Mouse (Mus musculus) large intestine, adult 2 months (tissue): Measurements from ENCODE around the gene Mylk4. TPM values are rescaled to one million over a fixed set of nuclear protein-coding genes. Genes with fewer than 3 reads are reported as not detected.

Source experiments
- DNase-seq: peaks from one replicate; pipeline ENCODE4 v3.0.0-alpha.2; 2012; ENCODE audit warnings: low read depth, low spot score
- WGBS: fragments of 180-500 bp; shearing (Covaris S2); methylation state at CpG from one replicate; pipeline ENCODE4 v1.1.7; 2018; 5-methylcytosine and 5-hydroxymethylcytosine counted together
- polyA plus RNA-seq: library from polyadenylated mRNA; depleted of rRNA; stranded (reverse); fragments of >200 nt; gene quantifications from 2 replicates; pipeline ENCODE4 v1.2.3, GENCODE M21; 2012

Mylk4 gene
- polyA plus RNA-seq, 1 experiment, result 0.02 TPM

GRCm38 (mm10) chr13:32800859-32801258, 17.1 kb upstream of the Mylk4 start:
- DNase-seq, result no peak

DNA sequence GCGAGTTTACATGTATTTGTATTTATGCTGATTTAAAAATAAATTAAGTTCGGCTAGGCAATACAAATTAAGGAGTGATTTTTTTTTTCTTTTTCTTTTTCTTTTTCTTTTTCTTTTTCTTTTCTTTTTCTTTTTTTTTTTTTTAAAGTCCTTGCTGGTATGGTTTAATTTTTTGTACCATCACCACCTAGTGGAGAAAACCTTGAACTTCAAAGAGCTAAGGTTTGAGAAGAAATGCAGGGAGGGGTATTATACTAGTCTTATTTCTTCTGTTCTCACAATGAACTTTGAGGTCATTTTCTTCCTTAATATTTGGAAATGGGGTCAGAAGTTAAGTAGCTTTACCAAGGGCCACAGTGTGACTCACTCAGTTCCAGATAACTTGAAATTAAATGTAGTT, 15.4 kb upstream of the Mylk4 start:
- WGBS, result 74% methylated on average over 2 of the region's 2 CpGs
- DNase-seq, result no peak

GRCm38 (mm10) chr13:32797085-32797484, 13.3 kb upstream of the Mylk4 start:
- no peak for DNase-seq
- WGBS, result 49% methylated on average over 1 of the region's 1 CpGs

DNA sequence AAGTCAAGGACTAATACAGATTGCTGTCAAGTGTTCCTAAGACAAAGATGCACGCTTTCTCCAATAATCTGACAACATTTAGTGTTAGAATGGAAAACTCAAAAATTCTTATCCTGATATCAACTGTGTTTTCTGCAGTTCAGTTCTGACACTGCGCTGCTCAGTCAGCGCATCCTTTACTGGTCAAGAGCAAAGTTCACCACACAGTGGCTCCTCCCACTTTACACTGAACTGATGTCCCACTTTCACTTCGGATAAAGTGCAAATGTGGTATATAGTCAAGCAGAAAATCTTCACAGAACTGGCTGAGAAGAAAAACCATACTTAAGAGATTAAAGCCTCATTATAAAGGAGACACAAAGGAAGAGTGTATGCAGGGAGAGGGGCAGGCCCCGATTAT, 11.4 kb upstream of the Mylk4 start:
- 59% methylated on average over 5 of the region's 5 CpGs for WGBS
- no peak for DNase-seq

DNA sequence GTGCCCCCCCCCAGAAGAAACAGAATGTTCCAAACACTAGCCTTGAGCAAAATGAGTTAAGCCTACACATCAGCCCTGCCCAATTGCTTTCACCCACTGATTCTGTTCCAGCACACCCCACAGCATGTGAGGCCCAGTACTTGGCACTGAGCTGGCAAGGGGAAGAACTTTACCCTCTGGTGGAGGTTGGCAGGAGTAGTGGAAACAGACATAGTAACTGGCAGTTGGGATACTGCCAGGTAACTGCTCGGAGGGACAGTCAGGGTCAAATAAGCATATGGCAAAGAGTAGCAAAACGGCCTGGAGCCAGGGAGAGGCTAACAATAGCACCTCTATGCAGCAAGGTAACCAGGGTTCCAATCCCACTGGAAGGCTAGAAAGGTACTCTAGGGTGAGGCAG, 10.9 kb upstream of the Mylk4 start:
- peak; percentile 53 for DNase-seq
- 19% methylated on average over 2 of the region's 2 CpGs for WGBS

- WGBS, result 80% methylated on average over 4 of the region's 4 CpGs
- no peak for DNase-seq
Observed at GRCm38 (mm10) chr13:32789781-32790180, 6.0 kb upstream of the Mylk4 start.

GRCm38 (mm10) chr13:32787584-32787983, 3.8 kb upstream of the Mylk4 start:
- WGBS, result 69% methylated on average over 2 of the region's 2 CpGs

DNA sequence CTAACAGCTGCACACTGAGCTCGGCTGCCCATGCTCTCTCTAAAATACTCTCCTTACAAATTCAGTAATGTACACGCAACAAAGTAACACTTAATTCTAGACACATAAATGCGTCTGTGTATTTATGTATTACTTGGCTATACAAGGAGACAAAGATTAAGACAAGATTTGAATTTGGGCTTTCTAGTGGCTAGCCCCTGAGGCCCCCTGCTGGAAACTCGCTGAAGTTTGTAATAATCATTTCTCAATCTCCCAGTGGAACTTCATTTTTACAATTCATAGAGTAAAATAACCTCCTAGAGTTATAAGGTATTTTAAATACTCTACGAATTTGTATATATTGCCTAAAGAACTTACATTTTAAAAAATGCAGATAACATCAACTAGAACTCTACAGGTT, 699 bp downstream of the Mylk4 start:
- WGBS, result 52% methylated on average over 5 of the region's 5 CpGs

More at GRCm38 (mm10) chr13:32787584-32787983, 3.8 kb upstream of the Mylk4 start:
- DNase-seq, result no peak

GRCm38 (mm10) chr13:32778861-32779260, 4.9 kb downstream of the Mylk4 start:
- no peak for DNase-seq
- 71% methylated on average over 3 of the region's 3 CpGs for WGBS

More for the DNA sequence above, 699 bp downstream of the Mylk4 start:
- DNase-seq, result no peak

DNA sequence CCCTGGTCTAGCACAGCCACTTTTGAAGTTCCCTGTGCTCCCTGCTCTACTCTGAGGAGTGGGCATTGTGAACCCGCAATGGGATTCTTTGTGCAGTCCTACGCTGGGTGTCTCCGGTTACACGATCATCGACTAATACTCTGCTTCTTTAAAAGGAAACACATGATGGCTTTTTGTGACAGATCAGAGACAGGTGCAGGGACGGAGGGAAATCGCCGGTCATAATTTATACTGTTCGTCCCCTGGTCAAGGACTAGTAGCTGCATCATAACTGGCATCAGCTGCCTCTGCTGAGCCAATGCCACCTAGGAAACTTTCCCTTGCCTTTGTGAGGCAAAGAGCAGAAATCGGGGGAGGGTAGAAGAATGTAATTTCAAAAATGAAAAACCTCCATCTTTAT, 7.4 kb downstream of the Mylk4 start:
- WGBS, result 86% methylated on average over 10 of the region's 10 CpGs
- DNase-seq, result no peak

DNA sequence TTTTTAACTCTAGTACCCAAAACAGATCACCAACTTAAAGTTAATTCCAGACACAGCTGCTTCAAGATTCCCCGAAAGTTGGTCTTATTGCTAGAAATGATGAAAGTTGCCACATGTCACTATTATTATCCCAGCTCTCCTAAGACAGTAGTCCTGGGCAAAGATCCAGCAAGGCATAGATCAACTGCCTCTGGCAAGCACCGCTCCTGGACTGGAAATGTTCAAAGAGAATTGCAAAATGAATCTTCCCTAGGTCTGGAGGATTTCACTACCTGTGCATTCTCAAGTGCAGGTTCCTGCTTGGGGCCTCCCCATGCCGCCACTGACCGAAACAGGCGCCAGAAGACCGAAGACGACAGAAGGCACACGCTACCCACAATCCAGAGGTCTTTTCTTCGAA, 7.9 kb downstream of the Mylk4 start:
- no peak for DNase-seq
- 84% methylated on average over 9 of the region's 9 CpGs for WGBS

DNA sequence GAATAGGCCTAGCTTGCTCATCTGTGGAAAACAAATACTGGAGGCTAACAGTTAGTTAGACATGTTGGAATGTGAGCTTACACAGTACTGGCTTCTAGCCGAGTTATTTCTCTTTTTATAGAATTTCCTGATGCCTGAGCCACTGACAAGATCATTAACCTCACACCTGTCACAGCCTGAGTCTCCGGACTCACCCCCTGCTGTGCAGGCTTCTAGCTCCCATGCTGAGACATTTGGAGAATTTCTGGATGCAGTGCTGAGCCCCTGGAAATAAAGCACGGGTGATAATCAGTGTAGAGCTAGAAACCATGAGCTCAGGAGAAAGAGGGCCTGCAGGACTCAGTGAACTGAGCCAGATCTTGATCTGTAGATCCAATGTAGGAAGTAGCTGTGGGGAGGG, 13.8 kb downstream of the Mylk4 start:
- no peak for DNase-seq

GRCm38 (mm10) chr13:32768104-32768503, 15.7 kb downstream of the Mylk4 start:
- DNase-seq, result peak; percentile 39
- WGBS, result 12% methylated on average over 4 of the region's 4 CpGs

More for the DNA sequence above, 13.8 kb downstream of the Mylk4 start:
- WGBS, result 16% methylated on average over 3 of the region's 3 CpGs

GRCm38 (mm10) chr13:32764448-32764847, 19.3 kb downstream of the Mylk4 start:
- WGBS, result 50% methylated on average over 7 of the region's 7 CpGs
- no peak for DNase-seq

GRCm38 (mm10) chr13:32763141-32763540, 20.6 kb downstream of the Mylk4 start:
- WGBS, result 79% methylated on average over 3 of the region's 3 CpGs
- DNase-seq, result no peak

DNA sequence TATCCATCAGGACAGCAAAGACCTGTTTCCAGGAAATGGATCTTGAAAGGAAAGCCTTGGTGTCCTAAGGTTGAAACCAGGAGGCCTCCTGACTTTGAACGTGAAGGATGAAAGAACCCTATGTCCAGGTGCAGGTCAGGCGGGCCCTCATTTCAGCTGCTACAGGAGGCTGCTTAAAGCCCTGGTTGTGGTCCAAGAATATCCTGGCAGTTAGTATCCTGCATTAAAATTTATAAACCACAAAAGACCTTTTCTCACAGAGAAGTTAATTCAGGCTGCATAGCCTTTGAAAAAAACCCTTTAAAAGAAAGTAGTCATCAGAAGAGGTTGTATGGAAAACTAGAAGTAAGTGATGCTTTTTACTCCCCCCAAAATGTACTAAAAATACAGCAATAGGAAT, 23.0 kb downstream of the Mylk4 start:
- WGBS, result 80% methylated on average over 2 of the region's 2 CpGs
- DNase-seq, result no peak

- WGBS, result 49% methylated on average over 4 of the region's 4 CpGs
- no peak for DNase-seq
Observed at GRCm38 (mm10) chr13:32759036-32759435, 24.7 kb downstream of the Mylk4 start.

- 47% methylated on average over 4 of the region's 4 CpGs for WGBS
Observed at GRCm38 (mm10) chr13:32752066-32752657, 31.6 kb downstream of the Mylk4 start.

DNA sequence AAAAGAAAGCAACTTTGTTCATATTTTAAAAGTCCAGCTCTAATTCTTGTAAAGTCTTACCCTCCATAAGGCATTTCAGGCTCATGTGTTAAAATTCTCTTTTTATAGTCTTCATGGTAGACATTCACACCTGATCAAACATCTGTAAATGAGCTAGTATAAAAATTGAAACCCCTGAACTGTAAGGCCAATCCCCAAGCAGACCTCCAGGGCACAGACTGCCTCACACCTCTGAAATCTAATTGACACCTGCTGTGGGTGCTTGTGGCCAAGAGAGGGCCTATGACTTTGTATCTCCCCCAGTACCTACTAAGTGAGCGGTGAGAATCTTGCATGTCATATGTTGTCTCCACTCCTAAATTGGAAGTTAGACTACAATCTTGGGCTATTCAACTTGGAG, 33.2 kb downstream of the Mylk4 start:
- 93% methylated on average over 1 of the region's 1 CpGs for WGBS
- DNase-seq, result no peak

More at GRCm38 (mm10) chr13:32752066-32752657, 31.6 kb downstream of the Mylk4 start:
- DNase-seq, result no peak

DNA sequence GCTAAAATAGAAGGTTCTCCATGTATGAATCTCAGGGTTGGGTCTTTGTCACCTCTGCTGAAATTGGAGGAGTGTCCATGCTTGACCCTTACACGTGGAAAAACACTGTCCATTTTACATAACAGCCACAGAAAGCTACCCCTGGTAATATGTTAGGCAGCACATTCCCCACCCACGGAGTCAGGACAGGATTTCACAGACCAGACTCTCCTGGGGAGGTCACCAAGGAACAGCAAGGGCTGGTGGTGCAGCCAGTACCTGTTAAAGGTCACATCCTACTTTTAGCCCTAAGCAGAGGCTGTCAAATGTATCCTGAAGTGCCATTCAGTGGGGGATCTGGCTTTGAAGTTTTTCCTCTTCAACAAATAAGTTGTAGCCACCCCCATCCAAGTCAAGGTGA, 35.3 kb downstream of the Mylk4 start:
- WGBS, result 42% methylated on average over 2 of the region's 2 CpGs
- DNase-seq, result no peak

- no peak for DNase-seq
- WGBS, result 33% methylated on average over 7 of the region's 7 CpGs
Observed at GRCm38 (mm10) chr13:32741161-32741560, 42.6 kb downstream of the Mylk4 start.

GRCm38 (mm10) chr13:32731283-32731682, 52.5 kb downstream of the Mylk4 start:
- no peak for DNase-seq
